Comparison of ENCODE assay signal across 8 mouse cellular contexts in the genomic region with DNA sequence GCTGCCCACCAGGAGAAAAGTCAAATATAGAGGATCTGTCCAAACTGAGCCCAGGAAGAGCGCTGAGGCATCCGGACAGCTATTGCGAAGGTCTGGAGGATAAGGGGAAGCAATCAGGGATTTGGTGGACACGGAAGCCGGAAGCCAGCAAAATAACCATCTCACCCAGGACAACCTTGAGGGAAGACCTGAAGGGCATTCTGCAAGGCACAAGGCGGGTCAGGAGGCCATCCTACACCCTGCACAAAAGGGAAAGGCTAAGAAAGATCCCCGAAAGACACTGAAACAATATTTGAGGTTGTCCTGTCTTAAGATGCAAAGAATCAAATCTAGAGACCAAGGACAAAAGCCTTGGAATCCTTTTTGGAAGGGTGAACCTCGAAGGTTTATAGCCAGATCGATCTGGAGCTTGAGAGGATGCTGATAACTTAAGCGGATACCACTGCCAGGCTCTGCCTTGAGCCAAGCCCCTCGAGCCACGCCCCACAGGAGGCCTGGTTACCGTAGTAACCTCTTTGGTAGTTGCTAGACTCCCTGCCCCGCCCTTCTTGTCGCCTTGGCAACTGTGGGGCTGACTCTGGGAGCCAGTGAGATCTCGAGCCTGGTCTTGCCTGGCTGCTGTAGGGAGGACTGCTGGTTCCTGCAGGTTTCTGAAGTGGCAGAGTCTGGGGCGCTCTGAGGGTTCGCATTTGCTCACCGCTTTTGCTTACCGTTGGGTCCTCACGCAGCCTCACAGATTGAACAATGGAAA. TPM values are rescaled to one million over a fixed set of nuclear protein-coding genes. Genes with fewer than 3 reads are reported as not detected.
DNase-seq lines count a peak whose midpoint lies in the region; ATAC-seq and TF ChIP-seq lines count a peak whose summit lies in the region.

No protein-coding gene starts in this region.

- 26% methylated on average over 21 of the region's 21 CpGs for WGBS in lung, embryonic 14.5 days

- ATAC-seq in lung, embryonic 14.5 days (ENCODE audit: insufficient read depth): peak; percentile 100

- H3K4me3 ChIP-seq in ES-E14 (ENCODE audit: insufficient read depth in 1 of 2, low read depth in 1 of 2, low read length in 2 of 2, poor library complexity in 1 of 2, severe bottlenecking in 1 of 2): peak overlapping the region in 1 of 2 experiments; percentile 27; a peak in 1 of 4 replicates
- peak overlapping the region; percentile 25 for H3K4me3 ChIP-seq in lung, embryonic 14.5 days (ENCODE audit: low read depth, low read length)

- H3K9ac ChIP-seq in ES-E14 (ENCODE audit: insufficient read depth, low read depth, low read length, poor library complexity, severe bottlenecking): no peak overlapping the region
- no peak overlapping the region for H3K9ac ChIP-seq in lung, embryonic 14.5 days

- in situ Hi-C loops in ES-E14 (cut with MboI; ENCODE audit: low sequenced_read_pairs in 2 of 2, unreplicated experiment in 2 of 2): no loop called here

- H3K27ac ChIP-seq in ES-E14 (ENCODE audit: insufficient read depth, low read depth, low read length, poor library complexity, severe bottlenecking): no peak overlapping the region
- H3K27ac ChIP-seq in lung, embryonic 14.5 days (ENCODE audit: low read depth): no peak overlapping the region

- H3K27me3 ChIP-seq in lung, embryonic 14.5 days (ENCODE audit: insufficient read depth, low read length): no peaks in the 10 kb centered on the region

- H3K36me3 ChIP-seq in ES-E14 (ENCODE audit: control insufficient read depth, insufficient read depth, low read length, poor library complexity, severe bottlenecking): no peaks in the 10 kb centered on the region
- no peaks in the 10 kb centered on the region for H3K36me3 ChIP-seq in lung, embryonic 14.5 days (ENCODE audit: insufficient read depth)

- intact Hi-C loops in heart, postnatal 36 days (cut with DNase I): no loop called here

- peaks cover 0 to 2% of the 10 kb centered on the region in 2 experiments; a peak in 1 of 4 replicates for H3K4me1 ChIP-seq in ES-E14 (ENCODE audit: control insufficient read depth in 2 of 2, insufficient read depth in 2 of 2, low read length in 2 of 2, poor library complexity in 1 of 2)
- H3K4me1 ChIP-seq in lung, embryonic 14.5 days (ENCODE audit: insufficient read depth): no peaks in the 10 kb centered on the region

- no peaks in the 10 kb centered on the region for H3K9me3 ChIP-seq in ES-E14 (ENCODE audit: control insufficient read depth, insufficient read depth, low read depth, low read length)
- H3K9me3 ChIP-seq in lung, embryonic 14.5 days (ENCODE audit: low read depth, low read length): no peaks in the 10 kb centered on the region

- no peak for TF ChIP-seq CTCF in lung, embryonic 14.5 days (IDR thresholded peaks at IDR 0.05; ENCODE audit: low read depth)

- peak; percentile 96 for DNase-seq in ES-E14 (ENCODE audit: low read depth, low spot score)
- DNase-seq in brain, embryonic 18.5 days (ENCODE audit: low read depth, low spot score): peak; percentile 89
- peak; percentile 40 for DNase-seq in fibroblast of lung, adult 2 months (ENCODE audit: low read depth)
- peak; percentile 34 to 35 for DNase-seq in heart, postnatal 36 days
- DNase-seq in layer of hippocampus, adult 18-20 months (ENCODE audit: low spot score in 2 of 2): peak; percentile 78 to 87
- DNase-seq in lung, embryonic 14.5 days: peak; percentile 92
- DNase-seq in retina, adult 2 months (ENCODE audit: low read depth, low spot score): peak; percentile 57
- no peak for DNase-seq in adipocyte (ENCODE audit: low spot score)

- H3K4me2 ChIP-seq in lung, embryonic 14.5 days: peak overlapping the region; percentile 57

TF ChIP-seq in ES-E14, 5 proteins besides CTCF, POLR2A, EP300 and RAD21:
- TF ChIP-seq ZC3H11A (IDR thresholded peaks at IDR 0.05; ENCODE audit: borderline replicate concordance, low read depth, low read length) (no peak), ZNF384 (IDR thresholded peaks at IDR 0.05; ENCODE audit: low read depth, low read length) (no peak)

RNA-seq across cellular contexts. Expression of gene Kif1a, which starts 13.1 kb away (rescaled TPM):
- 8.2 and 10.2 TPM in 2 replicates for total RNA-seq in ES-E14 (2012; rRNA removed)
- 1 to 10 TPM; 1.7 to 2.0 TPM for total RNA-seq in heart, postnatal 36 days (2021)
- 100 to 1,000 TPM; 637 to 653 TPM for total RNA-seq in layer of hippocampus, adult 18-20 months (2021)
- polyA plus RNA-seq in lung, embryonic 14.5 days (2014; fragmentation: Nextera tagmentation; extraction: Ambion mirVana): 8.6 and 11.2 TPM in 2 replicates

RNA-seq across cellular contexts. Expression of gene Agxt, which starts 20.2 kb away (rescaled TPM):
- not detected in 2 replicates for total RNA-seq in ES-E14 (2012; rRNA removed)
- not detected for total RNA-seq in heart, postnatal 36 days (2021)
- total RNA-seq in layer of hippocampus, adult 18-20 months (2021): not detected
- polyA plus RNA-seq in lung, embryonic 14.5 days (2014; fragmentation: Nextera tagmentation; extraction: Ambion mirVana): 0.27 TPM in 1 of 2 replicates, not detected in the other

RNA-seq across cellular contexts. Expression of gene 2310007B03Rik, which starts 45.9 kb away (rescaled TPM):
- total RNA-seq in ES-E14 (2012; rRNA removed): 0.62 and 0.90 TPM in 2 replicates
- total RNA-seq in heart, postnatal 36 days (2021): not detected
- total RNA-seq in layer of hippocampus, adult 18-20 months (2021): not detected
- polyA plus RNA-seq in lung, embryonic 14.5 days (2014; fragmentation: Nextera tagmentation; extraction: Ambion mirVana): 9.5 TPM in 2 replicates

RNA-seq across cellular contexts. Expression of gene Crocc2, which starts 53.6 kb away (rescaled TPM):
- 3.1 and 3.2 TPM in 2 replicates for total RNA-seq in ES-E14 (2012; rRNA removed)
- not detected for total RNA-seq in heart, postnatal 36 days (2021)
- total RNA-seq in layer of hippocampus, adult 18-20 months (2021): under 1 TPM; 0.20 to 0.42 TPM
- 2.8 and 3.7 TPM in 2 replicates for polyA plus RNA-seq in lung, embryonic 14.5 days (2014; fragmentation: Nextera tagmentation; extraction: Ambion mirVana)

Comparison
In these comparisons a context has a peak if more than half of its experiments do, and no peak if none do; other contexts are left out.
1. RNA of gene Kif1a, which starts 13.1 kb away (total RNA-seq): 637 to 653 TPM in layer of hippocampus, adult 18-20 months; 8.2 to 10.2 TPM in ES-E14 and 1.7 to 2.0 TPM in heart, postnatal 36 days; every median in the first group is over 10 times any median in the second.